Mouse (Mus musculus) stomach, embryonic 14.5 days (tissue): Measurements from ENCODE around the gene Por. TPM values are rescaled to one million over a fixed set of nuclear protein-coding genes. Genes with fewer than 3 reads are reported as not detected.

ENCODE experiments used
- ATAC-seq: fragments of 200-750 bp; cut with Nextera tagmentation; 2 replicates; pipeline ENCODE4 v1.8.0; 2017; ENCODE audit warnings: low read depth, moderate TSS enrichment; ENCODE audit not compliant: insufficient number of reproducible peaks, insufficient read depth, low FRiP score
- H3K27ac ChIP-seq: fragments of 300-500 bp; sonication (generic); 2 replicates; pipeline ENCODE4 v1.5.1; 2014; ENCODE audit warnings: mild to moderate bottlenecking, low read length, moderate library complexity, mixed read lengths
- H3K27me3 ChIP-seq: fragments of 300-500 bp; sonication (generic); 2 replicates; pipeline ENCODE4 v1.6.1; 2014; ENCODE audit warnings: low read length, control low read depth, mixed read lengths; ENCODE audit not compliant: control insufficient read depth, insufficient read depth
- H3K36me3 ChIP-seq: fragments of 300-500 bp; sonication (generic); 2 replicates; pipeline ENCODE4 v1.6.1; 2014; ENCODE audit warnings: mild to moderate bottlenecking, control low read depth, low read length, moderate library complexity, mixed read lengths; ENCODE audit not compliant: control insufficient read depth, insufficient read depth
- H3K4me1 ChIP-seq: fragments of 300-500 bp; sonication (generic); 2 replicates; pipeline ENCODE4 v1.6.1; 2014; ENCODE audit warnings: low read length, control low read depth, mixed read lengths; ENCODE audit not compliant: control insufficient read depth, insufficient read depth
- H3K4me2 ChIP-seq: fragments of 300-500 bp; sonication (generic); replicated peaks from 2 replicates; pipeline ENCODE4 v1.6.1; 2014; ENCODE audit warnings: low read depth, low read length, control low read depth
- H3K4me3 ChIP-seq: fragments of 300-500 bp; sonication (generic); 2 replicates; pipeline ENCODE4 v1.5.1; 2014; ENCODE audit warnings: low read depth, low read length, control low read depth
- H3K9ac ChIP-seq: fragments of 300-500 bp; sonication (generic); replicated peaks from 2 replicates; pipeline ENCODE4 v1.6.1; 2014; ENCODE audit warnings: low read depth, mild to moderate bottlenecking, control low read depth, low read length, moderate library complexity, mixed read lengths
- H3K9me3 ChIP-seq: fragments of 300-500 bp; sonication (generic); 2 replicates; pipeline ENCODE4 v1.6.1; 2016; ENCODE audit warnings: low read depth, low read length, control low read depth; ENCODE audit not compliant: control insufficient read depth
- WGBS: fragments of 180-500 bp; shearing (Covaris S2); extraction: QIAGEN DNeasy Blood & Tissue Kit; methylation state at CpG from one replicate; pipeline ENCODE4 v1.1.7; 2014; 5-methylcytosine and 5-hydroxymethylcytosine counted together
- polyA plus RNA-seq: library from polyadenylated mRNA; unstranded; fragments of >200 nt; fragmentation: Nextera tagmentation; extraction: Ambion mirVana; gene quantifications from 2 replicates; pipeline ENCODE4 v1.2.1, GENCODE M21; 2014

Gene Por
- polyA plus RNA-seq, 1 experiment from 2014 or later = 70.5 TPM

DNA sequence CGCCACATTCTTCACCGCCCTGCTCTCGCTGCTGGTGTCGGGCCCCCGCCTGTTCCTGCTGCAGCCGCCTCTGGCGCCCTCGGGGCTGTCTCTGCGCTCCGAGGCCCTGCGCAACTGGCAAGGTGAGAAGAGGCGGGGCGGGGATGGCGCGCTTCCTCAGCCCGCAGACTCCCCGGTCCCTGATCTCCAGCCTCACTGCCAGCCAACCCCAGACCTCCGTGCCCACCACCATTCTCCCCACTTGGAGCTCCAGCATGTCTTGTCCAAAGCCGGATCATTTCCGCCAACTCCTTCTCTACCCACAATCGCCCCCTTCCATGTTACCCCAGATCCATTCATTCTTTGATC is 37.1 kb upstream of the Por start:
- peak; percentile 75 for ATAC-seq
- Histone ChIP-seq H3K27ac (peak overlapping the region; percentile 45), H3K4me2 (peak overlapping the region; percentile 84), H3K36me3 (peaks cover 8% of the 10 kb centered on the region; the same call in 1 of the 2 replicates), H3K4me3 (peak overlapping the region; percentile 65), H3K27me3 (no peaks in the 10 kb centered on the region), H3K9ac (peak overlapping the region; percentile 62), H3K9me3 (no peaks in the 10 kb centered on the region), H3K4me1 (peaks cover 8% of the 10 kb centered on the region)
- 0% methylated on average over 21 of the region's 21 CpGs for WGBS

DNA sequence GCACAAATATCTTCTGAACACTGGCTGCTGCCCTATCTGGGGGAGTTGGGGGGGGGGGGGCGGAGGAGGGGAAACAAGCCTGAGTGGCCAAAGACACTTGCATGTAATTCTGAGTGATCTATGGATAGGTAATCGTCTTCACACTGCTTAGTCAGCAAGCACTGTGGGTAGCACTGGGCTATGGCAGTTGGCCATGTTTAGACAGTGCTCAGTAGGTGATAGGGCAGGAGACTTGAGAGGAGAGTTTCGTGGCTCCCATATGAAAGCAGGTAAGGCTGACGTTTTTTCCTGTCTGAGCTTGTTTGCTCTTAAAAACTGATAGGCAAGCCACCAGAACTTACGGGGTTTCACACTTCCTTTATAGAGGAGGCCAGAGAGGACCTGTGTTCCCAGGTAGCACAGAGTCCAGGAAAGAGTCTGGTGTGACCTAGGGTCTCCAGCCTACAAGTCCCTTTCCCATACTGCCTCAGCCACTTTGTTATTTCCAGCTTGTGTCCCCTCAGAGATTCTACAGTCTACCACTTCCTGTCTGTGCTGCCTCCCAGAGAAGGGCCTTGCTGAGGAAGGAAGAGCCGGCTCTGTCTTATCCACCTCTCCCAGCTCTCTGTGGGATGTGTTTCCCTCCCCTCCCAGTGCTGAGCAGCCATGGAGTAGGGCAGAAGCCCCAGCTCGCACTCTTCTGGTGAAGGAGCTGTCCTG is 29.9 kb upstream of the Por start:
- Histone ChIP-seq H3K4me1 (no peaks in the 10 kb centered on the region), H3K27ac (no peak overlapping the region), H3K4me3 (no peak overlapping the region), H3K9ac (no peak overlapping the region), H3K4me2 (no peak overlapping the region), H3K27me3 (no peaks in the 10 kb centered on the region), H3K36me3 (peaks cover 17% of the 10 kb centered on the region; the same call in 1 of the 2 replicates), H3K9me3 (no peaks in the 10 kb centered on the region)
- ATAC-seq = peak; percentile 53; the same call in 1 of the 2 replicates
- 68% methylated on average over 7 of the region's 7 CpGs for WGBS

- H3K9me3 ChIP-seq = no peaks in the 10 kb centered on the region
- no peak overlapping the region for H3K27ac ChIP-seq
- no peak overlapping the region for H3K9ac ChIP-seq
- H3K4me1 ChIP-seq = no peaks in the 10 kb centered on the region
- H3K4me3 ChIP-seq = no peak overlapping the region
- no peaks in the 10 kb centered on the region for H3K27me3 ChIP-seq
- no peak for ATAC-seq
- H3K36me3 ChIP-seq = peaks cover 17% of the 10 kb centered on the region; the same call in 1 of the 2 replicates
- 83% methylated on average over 6 of the region's 6 CpGs for WGBS
- H3K4me2 ChIP-seq = no peak overlapping the region
Observed at GRCm38 (mm10) chr5:135640459-135640789, 29.4 kb upstream of the Por start.

DNA sequence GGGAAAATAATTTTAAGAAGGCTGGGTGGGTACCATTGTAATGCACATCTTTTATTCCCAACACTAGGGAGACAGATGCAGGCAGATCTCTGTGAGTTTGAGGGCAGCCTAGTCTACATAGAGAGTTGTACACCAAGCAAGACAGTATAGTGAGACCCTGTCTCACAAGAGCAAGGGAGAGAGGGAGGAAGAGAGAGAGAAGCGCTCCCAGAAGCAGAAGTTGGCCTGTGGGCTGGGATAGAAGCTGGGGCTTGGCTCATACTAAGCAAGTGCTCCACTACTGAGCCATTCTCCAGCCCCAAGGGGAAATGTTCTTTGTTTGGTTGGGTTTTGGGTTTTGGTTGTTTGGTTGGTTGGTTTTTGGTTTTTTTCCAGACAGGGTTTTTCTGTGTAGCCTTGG is 28.8 kb upstream of the Por start:
- no peak overlapping the region for H3K9ac ChIP-seq
- H3K9me3 ChIP-seq = no peaks in the 10 kb centered on the region
- no peak overlapping the region for H3K27ac ChIP-seq
- no peak overlapping the region for H3K4me2 ChIP-seq
- H3K4me3 ChIP-seq = no peak overlapping the region
- 100% methylated on average over 1 of the region's 1 CpGs for WGBS
- no peaks in the 10 kb centered on the region for H3K27me3 ChIP-seq
- H3K4me1 ChIP-seq = no peaks in the 10 kb centered on the region
- H3K36me3 ChIP-seq = peaks cover 15% of the 10 kb centered on the region; the same call in 1 of the 2 replicates
- no peak for ATAC-seq

- ATAC-seq = no peak
- H3K9me3 ChIP-seq = no peaks in the 10 kb centered on the region
- no peak overlapping the region for H3K27ac ChIP-seq
- H3K4me1 ChIP-seq = no peaks in the 10 kb centered on the region
- WGBS = 82% methylated on average over 10 of the region's 10 CpGs
- H3K4me3 ChIP-seq = no peak overlapping the region
- no peak overlapping the region for H3K4me2 ChIP-seq
- peaks cover 8% of the 10 kb centered on the region; the same call in 1 of the 2 replicates for H3K36me3 ChIP-seq
- H3K9ac ChIP-seq = no peak overlapping the region
- no peaks in the 10 kb centered on the region for H3K27me3 ChIP-seq
Observed at GRCm38 (mm10) chr5:135642686-135643551, 26.9 kb upstream of the Por start.

DNA sequence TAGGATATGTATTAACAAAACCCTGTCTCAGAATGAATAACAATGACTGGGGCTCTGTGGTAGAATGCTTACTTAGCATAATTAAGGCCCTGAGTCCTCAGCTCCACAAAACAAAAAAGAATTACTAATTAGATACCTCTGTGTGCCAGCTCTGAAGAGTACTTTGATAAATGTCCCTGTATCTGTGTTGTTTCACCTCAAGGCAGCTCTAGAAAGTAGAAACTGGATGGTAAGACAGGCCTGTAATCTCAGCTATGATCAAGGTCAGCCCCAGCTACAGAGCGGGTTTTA is 26.3 kb upstream of the Por start:
- Histone ChIP-seq H3K4me2 (no peak overlapping the region), H3K36me3 (peaks cover 3% of the 10 kb centered on the region; the same call in 1 of the 2 replicates), H3K4me1 (no peaks in the 10 kb centered on the region), H3K27ac (no peak overlapping the region), H3K9me3 (no peaks in the 10 kb centered on the region), H3K4me3 (no peak overlapping the region), H3K27me3 (no peaks in the 10 kb centered on the region), H3K9ac (no peak overlapping the region)
- 96% methylated on average over 1 of the region's 1 CpGs for WGBS
- no peak for ATAC-seq

GRCm38 (mm10) chr5:135643869-135644268 is 26.0 kb upstream of the Por start:
- Histone ChIP-seq H3K9ac (no peak overlapping the region), H3K4me1 (no peaks in the 10 kb centered on the region), H3K4me2 (no peak overlapping the region), H3K27me3 (no peaks in the 10 kb centered on the region), H3K36me3 (peaks cover 3% of the 10 kb centered on the region; the same call in 1 of the 2 replicates), H3K27ac (no peak overlapping the region), H3K4me3 (no peak overlapping the region), H3K9me3 (no peaks in the 10 kb centered on the region)
- ATAC-seq = no peak
- WGBS = 86% methylated on average over 8 of the region's 8 CpGs

DNA sequence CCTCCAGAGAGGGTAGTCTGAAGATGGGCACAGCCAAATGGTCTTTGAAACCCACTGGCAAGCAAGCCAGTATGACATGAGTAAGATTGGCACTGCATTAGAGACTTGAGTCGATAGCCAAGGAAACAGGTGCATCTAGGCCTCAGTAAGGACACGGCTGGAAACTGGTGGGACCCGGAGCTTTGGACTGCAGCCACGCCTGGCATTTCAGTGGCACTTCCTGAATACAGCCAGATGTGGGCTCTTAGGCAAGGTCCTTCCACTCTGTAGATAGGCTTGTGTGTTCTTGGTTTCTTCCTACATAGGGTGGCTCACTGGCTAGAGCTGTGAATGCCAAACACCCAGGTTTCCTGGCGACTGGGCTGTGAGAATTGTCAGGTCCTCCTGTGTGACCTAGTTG is 24.5 kb upstream of the Por start:
- Histone ChIP-seq H3K27me3 (no peaks in the 10 kb centered on the region), H3K4me2 (no peak overlapping the region), H3K4me3 (no peak overlapping the region), H3K9me3 (no peaks in the 10 kb centered on the region), H3K36me3 (peaks cover 3% of the 10 kb centered on the region; the same call in 1 of the 2 replicates), H3K9ac (no peak overlapping the region), H3K27ac (no peak overlapping the region), H3K4me1 (no peaks in the 10 kb centered on the region)
- WGBS = 83% methylated on average over 5 of the region's 5 CpGs
- no peak for ATAC-seq
